Mouse (Mus musculus) c-Kit-negative CD71-positive TER-119-positive erythroid progenitor cells, embryonic 14.5 days (primary cell): Measurements from ENCODE around the gene Inava.

Experiments used
- DNase-seq: peaks from one replicate; pipeline ENCODE4 v3.0.0-alpha.2; 2013; ENCODE audit warnings: low read depth, low spot score

Gene Inava

DNA sequence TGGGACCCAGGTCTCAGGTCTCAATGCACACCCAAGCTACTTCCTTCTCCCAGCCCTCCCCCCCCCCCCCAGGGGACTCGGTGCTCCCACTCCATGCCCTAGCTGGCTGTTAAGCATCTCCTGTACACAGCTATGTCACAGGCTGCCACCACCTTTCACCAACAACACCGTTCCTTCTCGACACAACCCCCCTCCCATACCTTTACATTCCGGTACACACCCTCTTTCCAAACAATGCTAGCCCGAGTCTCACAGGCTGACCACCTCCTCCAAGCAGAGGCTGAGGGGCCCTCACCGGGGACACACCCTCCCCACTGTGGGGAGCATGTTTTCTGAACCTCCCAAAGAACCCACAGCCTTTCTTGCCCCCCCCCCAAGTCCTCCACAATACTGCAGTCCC is 2.5 kb downstream of the Inava start:
- DNase-seq, result no peak

DNA sequence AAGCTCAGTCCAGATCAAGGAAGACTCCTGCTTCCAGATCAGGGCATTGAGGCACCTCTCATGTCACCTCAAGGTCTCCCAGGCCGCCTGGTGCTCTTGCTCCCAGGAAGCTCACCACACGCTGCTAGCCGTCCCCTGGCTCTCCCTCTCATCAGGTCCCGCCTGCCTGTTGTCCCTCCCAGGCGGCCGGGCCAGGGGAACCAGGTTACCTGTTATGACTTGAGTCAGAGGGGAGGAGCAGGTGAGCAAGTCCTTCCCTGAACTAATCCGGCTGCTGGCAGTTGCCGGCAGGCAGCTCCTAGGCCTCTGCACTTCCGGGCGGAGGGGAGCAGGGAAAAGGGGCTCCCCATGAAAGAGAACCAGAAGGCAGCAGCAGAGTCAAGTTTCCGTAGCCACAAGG is 3.9 kb downstream of the Inava start:
- DNase-seq, result no peak

DNA sequence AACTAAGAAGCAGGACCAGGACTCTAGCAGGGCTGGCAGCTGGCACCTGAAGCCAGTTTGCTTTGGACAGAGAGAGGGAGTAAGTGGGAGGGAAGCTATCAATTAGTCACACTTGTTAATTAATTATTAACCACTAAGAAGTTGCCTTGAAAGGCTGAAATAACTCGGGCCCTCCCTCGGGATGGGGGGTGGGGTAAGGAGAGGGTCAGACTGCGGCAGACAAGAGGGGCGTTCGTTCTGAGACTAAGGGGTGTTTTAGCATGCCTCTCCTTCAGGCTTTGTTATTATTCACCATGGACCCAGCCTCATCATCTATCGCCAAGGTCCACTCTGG is 5.1 kb downstream of the Inava start:
- no peak for DNase-seq

DNA sequence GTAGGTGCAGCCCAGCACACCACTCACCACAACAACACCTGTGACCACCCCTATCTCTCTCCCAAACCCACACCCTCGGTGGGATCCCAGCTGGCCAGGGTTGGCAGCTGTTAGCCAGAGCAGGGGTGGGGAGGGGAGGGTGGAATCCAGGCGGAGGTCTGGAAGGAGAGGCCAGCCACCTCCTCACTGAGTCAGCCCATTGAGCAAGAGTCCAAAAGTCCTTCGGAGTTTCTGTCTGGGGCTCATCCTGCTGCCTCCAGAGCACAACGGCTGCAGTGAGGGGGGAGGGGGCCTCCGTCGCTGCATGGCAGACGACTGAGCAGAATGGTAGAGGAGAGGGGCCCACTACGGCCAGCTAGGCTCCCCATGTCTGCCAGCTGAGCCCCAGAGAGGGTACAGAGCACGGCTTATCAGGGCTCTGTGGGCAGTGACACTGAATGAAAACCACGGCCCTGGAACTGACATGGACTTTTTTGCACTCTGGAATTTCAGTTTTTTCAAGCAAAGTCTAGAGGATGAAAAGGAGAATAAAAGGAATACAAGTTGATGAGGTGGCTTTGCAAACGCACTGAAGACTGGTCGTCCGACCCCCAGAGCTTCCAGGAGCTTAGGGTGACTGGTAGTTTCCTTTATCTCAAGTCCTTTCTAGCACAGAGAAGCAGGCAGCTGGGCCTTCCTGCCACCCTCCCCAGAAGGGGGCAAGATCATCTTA is 5.6 kb downstream of the Inava start:
- no peak for DNase-seq

DNA sequence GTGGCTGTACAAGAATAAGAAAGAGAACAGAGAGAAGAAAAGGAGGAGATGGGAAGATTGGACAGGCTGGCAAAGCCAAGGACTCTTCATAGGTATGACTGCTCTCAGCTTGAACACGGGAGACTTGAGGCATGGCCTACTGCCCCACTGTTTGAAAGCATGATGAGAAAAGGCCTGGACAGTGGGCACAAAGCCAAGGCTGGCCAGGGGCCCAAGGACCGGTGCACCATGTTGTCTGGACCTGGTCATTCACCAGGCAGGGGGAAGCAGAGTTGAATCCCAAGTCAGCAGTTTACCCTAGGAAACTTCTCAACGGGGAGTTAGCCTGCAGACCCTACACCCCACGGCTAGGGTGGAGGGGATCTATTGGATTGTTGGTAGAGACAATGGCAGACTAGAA is 6.2 kb downstream of the Inava start:
- no peak for DNase-seq

DNA sequence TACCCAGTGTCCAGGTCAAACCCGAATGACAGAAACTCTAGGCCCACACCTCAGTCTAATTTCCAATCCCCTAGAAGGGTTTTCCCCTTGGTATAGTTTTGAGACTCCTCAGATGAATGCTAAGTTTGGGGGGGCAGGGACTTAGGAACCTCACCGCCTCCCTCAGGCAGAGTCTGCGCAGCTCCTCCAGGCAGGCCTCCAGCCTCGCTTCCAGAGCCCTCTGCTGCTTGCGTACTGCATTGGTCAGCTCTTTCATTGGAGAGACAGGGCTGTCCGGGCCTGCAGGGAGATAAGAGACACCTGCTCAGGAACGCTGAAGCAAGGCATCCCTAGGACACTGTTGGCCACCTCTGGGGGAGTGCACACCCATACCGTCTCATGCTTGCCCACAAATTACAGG is 7.4 kb downstream of the Inava start:
- no peak for DNase-seq

DNA sequence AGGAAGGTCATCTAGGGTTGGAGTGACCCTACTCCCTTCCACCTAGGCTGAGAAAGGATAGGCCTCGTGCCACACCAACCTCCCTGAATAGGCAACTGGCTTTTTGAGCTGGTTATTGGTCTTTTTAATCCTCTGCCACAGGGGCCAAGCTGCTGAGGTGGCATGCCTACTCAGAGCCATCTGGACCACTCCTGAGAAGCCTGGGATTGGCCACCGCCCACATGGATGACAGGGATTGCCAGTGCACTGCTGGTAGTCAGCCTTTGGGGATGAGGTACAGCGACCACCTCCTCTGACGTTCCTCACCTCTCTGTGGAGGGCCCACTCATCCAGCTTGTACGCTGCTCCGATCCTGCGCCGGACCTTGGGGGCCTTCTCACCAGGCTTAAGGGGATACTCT is 8.2 kb downstream of the Inava start:
- no peak for DNase-seq

DNA sequence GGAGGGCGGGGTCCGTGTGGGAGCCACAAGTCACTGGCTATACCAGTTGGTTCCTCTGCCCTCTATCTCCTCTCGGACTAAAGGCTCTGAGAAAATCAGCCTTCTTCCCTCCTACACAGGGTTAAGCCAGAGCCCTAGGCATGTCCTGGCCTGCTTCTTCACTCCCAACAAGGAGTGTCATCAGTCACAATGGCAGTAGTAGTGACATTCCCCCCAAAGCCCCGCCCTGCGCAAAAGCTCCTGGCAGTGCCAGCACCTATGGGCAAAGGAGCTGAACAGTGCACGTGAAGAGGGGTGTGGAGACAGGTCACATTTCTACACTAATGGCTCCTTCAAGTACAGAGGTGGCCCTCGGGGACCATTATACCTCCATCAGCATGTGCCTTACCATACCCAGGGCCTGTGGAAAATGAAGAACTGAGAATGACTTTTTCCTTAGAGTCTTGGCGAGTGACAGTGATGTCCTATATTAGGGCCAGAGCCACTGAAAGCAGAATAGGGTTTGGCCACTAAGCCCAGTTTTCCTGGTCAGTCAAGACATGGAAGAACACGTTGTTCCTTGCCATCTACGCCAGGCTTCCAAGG is 10.2 kb downstream of the Inava start:
- no peak for DNase-seq

DNA sequence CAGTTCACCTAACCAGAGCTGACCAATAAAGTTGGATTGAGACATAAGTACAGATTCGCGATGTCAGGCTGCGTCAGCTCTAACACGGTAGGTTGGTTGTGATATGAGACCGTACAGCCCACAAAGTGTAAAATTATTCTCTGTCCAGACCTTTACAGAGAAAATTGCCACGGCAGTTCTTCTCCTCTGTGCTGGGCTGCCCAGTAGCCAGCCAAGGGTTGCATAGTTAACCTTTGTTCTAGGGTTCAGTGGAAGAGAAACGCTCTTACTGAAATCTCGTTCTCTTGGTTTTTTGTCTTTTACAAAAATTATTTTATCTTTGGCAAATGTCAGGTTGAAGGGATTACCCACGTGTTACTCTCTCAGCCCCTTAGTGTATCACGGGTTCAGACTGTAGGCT is 11.7 kb downstream of the Inava start:
- no peak for DNase-seq

DNA sequence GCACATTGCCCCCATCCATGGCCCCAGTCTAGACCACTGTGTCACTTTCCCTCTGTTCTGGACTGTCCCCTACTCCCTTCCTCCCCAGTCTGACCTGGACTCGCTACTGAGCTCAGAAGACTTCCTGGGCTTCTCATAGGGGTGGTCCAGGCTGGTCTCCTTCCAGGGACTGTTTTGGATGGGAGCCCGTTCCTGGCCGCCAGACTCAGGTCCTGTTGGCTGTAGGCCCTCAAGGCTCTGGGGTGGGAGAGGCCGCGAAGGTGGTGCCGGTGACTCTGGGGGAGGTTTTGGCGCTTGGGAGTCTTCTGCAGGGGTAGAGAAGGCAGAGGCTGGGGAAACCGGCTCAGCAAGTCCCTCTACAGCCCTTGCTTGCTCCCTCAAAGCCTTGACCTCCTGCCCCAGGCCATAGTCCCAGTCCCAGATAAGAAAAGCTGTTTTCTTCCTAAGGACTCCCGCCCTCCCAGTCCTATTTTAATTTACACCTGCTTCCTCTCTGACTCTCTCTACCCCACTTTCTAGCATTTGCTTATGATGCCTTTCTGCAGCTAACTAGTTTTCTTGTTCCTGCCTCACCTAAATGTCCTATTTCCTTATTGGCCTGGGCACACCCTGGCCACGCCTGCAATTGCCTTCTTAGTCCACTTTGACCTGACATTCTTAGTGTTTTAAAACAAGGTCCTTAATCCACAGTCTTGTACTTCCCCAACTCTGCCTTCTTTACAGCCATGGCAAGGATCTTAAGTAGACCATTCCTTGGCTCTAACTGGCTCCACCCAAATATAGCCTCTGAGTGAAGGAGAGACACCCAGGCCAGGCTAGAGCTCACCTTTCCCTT is 13.8 kb downstream of the Inava start:
- DNase-seq, result no peak

DNA sequence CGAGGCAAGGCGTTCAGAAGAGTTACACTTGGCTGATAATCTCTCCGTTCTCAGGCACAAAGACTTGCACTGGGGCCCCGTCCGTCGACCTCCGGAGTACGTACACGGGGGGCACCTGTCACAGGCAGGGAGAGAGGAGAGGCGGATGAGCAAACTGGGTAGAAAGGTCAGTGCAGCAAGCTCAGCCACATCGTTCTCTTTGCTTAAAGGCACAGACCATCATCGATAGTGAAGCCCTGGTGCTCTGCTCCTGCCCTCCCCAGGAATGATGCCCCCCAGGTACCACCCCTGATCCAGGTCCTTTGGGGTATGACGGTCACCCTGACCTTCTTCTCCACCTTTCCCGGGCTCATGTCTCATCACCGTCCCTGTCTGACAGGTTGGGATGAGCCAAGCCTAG is 19.8 kb downstream of the Inava start:
- DNase-seq, result no peak

DNA sequence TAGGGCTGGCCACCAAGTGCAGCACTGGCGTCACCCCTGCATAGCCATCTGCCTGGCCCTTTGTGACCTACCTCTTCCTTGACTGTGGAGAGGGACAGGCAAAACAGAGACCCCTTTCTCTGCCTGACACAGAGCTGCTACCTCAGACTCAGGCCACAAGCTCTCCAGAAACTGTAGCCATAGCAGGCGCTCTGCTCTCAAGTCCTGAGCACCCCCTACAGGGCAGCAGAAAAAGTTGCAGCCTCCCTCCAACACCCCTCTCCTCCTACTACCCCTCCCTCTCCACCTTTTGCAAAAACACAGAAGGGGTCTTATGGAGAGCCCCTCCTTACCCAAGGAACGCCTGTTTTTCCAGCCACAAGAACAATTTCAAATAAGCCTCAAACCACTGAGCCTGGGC is 21.3 kb downstream of the Inava start, which contains the start of gene Mroh3:
Gene Mroh3 (minus strand): TSS at position 26 of the 400 bp plus-strand sequence.
- no peak for DNase-seq

DNA sequence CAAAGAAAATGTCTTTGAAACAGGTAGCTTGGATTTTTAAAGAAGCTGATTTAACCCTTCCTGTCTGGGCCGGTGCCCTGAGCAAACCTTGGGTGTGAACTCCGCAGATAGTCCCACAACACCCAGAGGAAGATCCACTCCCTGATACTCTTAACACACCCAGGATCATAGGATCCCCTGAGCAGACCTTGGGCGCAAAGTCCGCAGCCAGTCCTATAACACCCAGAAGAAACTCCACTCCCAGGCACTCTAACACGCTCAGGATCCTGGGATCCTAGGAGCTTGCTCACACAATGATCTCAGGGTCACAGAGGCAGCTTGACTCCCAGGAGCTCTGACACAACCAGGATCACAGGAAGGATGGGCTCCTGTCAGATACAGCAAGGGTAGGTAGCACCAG is 44.0 kb downstream of the Inava start:
- DNase-seq, result no peak

DNA sequence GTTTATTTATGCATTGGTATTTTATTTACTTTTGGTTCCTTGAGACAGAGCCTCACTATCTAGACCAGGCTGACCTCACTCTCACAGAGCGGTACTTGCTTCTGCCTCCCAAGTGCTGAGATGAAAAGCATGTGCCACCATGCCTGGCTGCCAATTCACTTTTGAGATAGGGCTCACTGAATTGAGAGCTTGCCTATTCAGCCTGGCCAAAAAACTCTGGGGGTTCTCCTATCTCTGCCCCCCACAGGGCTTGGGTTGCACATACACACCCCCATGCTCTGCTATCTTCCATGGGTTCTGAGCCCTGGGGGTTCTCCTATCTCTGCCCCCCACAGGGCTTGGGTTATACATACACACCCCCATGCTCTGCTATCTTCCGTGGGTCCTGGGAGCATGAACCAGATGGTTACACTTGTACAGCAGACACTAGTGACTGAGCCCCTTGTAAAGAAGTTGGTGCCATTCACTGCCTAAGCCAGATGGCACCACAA is 54.5 kb downstream of the Inava start:
- no peak for DNase-seq

DNA sequence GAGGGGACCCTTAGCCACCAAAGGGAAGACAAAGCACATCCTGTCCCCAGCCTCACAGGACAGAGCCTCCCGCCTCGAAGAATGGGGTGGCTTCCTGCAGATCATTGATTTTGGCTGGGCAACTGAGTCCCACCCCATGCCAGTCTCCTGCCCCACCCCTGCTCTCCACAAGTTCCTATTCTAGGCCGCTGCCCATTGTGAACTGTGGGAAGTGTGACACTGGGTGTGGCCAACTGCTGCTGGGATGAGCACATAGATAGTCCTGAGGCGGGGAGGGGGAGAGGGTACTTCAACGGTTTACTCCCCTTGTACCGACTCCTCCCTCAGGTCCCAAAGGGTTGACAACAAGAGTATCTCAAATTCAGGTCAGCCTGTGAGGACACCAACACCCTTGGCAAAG is 55.3 kb downstream of the Inava start:
- no peak for DNase-seq

DNA sequence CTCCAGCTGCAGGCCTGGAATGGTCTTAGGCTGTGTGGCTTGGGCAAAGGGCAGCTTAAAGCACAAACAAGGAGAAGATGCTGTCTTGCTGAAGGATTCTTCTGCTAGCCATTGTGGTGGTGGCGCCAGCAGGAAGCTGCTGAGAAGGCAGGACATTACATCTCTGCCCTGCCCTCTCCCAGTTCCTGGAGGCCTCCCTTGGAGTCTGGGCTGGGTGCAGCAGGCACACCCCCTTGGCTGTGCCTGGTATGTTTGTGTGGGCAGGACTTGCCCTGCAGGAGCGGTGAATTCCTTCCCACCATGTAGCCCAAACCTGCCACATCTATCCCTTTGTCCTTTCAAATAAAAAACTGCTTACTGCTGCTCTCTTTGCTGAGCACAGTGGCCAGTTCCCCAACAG is 57.0 kb downstream of the Inava start:
- DNase-seq, result no peak

DNA sequence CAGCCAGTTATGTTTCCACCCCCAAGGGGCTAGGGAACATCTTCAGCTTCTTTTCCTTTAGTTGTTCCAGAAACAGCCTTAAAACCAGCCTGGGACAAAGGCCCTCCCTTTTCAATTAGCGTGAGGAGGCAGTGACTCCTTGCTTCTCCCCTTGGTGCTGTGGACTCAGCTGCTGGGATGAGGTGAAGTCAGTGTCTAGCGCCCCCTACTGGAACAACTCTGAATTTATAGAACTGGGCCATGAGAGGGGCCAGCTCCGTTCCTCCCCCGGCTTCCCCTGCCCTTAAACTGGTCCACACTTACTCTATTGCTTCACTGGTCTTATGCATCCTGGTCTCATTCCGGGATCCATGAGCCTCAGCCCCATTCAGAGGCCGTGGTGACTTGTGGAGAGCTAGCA is 58.9 kb downstream of the Inava start:
- DNase-seq, result peak; percentile 60

DNA sequence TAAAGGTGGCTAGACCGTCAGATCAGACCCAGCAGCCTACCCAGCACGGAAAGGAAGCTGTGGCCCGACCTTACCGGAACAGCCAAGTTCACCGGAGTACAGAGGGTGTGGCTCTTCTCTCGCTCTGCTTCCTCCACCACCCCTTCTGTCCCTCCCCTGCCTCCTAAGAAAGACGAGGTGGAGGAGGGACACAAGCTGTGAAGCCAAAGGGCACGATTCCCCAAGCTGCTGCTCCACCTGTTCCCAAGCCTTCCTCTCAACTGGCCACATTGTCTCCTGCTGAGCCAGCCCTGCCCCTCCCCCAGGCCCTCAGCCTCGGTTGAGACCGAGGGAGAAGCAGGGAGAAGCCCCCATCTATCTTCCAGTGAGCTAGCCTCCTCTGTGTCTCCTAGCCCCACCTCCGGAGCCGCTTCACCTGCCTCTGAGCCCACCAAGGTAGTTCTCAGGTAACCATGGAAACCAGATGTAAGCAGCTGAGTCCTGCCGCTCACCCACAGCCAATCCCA is 59.9 kb downstream of the Inava start:
- DNase-seq, result no peak

DNA sequence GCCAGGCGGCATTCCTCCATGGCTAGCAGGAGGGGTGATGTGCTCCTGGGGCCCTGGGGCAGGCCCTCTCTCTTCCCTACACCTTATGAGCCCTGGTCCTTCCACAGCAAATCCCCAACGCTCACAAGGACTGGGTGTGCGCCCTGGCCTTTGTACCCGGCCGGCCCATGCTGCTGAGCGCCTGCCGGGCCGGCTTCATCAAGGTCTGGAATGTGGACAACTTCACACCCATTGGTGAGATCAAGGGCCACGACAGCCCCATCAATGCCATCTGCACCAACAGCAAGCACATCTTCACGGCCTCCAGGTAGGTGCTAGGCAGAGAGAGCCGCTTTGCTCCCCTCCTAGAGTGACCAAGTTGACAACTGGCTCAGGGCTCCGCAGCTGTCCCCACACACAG is 61.4 kb downstream of the Inava start:
- no peak for DNase-seq

DNA sequence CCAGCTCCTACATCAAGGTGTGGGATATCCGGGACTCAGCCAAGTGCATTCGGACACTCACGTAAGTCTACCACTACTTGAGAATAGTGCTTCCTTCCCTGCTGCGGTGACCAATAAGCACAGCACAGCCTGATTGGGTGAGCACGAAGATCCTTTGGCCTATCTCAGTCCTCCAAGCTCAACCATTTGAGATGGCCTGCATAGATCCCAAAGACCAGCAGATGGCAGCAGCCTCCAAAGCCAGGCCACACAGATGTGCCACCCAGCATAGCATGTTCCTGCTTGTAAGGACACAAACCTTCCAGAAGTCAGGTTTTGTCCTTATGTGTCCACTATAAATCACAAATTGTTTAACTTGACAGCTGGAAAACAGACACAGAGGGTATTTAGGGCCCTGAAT is 64.0 kb downstream of the Inava start:
- peak; percentile 40 for DNase-seq

DNA sequence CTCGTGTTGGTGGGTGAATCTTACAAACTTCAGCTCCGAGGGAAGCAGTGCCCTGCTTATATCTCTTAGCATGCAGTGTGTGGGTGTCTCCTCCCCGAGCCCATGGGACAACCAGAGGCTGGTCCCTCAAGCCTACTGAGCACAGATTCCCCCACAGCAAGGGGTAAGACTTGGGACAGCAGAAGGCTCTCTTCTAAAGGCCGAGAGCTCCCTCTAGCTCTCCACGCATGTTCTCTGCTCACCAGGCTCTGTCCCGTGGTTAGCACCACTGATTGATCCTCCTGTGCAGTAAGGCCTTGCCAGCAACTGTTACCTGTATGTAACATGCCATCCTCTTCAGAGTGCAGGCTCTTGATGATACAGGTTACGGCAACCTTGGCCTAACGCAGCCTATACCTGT is 66.4 kb downstream of the Inava start:
- DNase-seq, result no peak

DNA sequence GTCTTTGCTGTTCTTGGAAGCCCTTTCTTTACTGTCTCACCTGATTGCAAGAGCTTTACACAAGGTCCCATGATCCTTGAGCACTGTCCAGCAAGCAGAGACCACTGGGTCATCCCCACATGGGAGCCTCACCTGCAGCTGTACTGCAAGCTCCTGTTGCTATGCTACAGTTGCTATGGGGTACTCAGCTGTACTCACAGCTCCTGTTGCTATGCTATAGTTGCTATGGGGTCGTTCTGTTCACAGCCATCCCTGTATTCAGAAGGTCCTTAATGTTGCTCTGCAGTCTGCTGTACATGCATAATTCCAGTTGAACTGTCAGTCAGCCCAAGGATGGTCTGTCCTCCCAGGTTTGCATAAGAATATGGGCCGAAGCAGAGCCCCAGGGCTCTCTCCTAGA is 68.6 kb downstream of the Inava start:
- no peak for DNase-seq
